Mouse (Mus musculus) neural tube, embryonic 14.5 days (tissue): ENCODE results near the gene Rab25. TPM values are rescaled to one million over a fixed set of nuclear protein-coding genes. Genes with fewer than 3 reads are reported as not detected.
A peak's percentile ranks its signal among the peaks of the same experiment; 100 is the strongest.
"Not testable (repeated sequence)": the region's sequence is repeated elsewhere in the genome, so short reads cannot be mapped to it uniquely, and the experiment has no call there.

Experiments
- ATAC-seq: fragments of 200-750 bp; cut with Nextera tagmentation; 2 replicates; pipeline ENCODE4 v1.8.0; 2017; ENCODE audit warnings: low read depth, mild to moderate bottlenecking, moderate TSS enrichment, moderate library complexity
- H3K27ac ChIP-seq: fragments of 300-500 bp; sonication (generic); 2 replicates; pipeline ENCODE4 v1.5.1; 2014; ENCODE audit warnings: low read depth, mild to moderate bottlenecking, control low read depth, low read length, moderate library complexity, mixed read lengths
- H3K27me3 ChIP-seq: fragments of 300-500 bp; sonication (generic); 2 replicates; pipeline ENCODE4 v1.6.1; 2014; ENCODE audit warnings: low read length; ENCODE audit not compliant: control insufficient read depth, insufficient read depth
- H3K36me3 ChIP-seq: fragments of 300-500 bp; sonication (generic); 2 replicates; pipeline ENCODE4 v1.6.1; 2014; ENCODE audit warnings: low read length, mixed read lengths; ENCODE audit not compliant: control insufficient read depth, insufficient read depth
- H3K4me1 ChIP-seq: fragments of 300-500 bp; sonication (generic); 2 replicates; pipeline ENCODE4 v1.6.1; 2014; ENCODE audit warnings: low read length; ENCODE audit not compliant: control insufficient read depth, insufficient read depth
- H3K4me2 ChIP-seq: fragments of 300-500 bp; sonication (generic); 2 replicates; pipeline ENCODE4 v1.6.1; 2014; ENCODE audit warnings: mild to moderate bottlenecking, low read depth, low read length, control low read depth
- H3K4me3 ChIP-seq: fragments of 300-500 bp; sonication (generic); 2 replicates; pipeline ENCODE4 v1.5.1; 2014; ENCODE audit warnings: low read depth, low read length, control low read depth, mixed read lengths
- H3K9ac ChIP-seq: fragments of 300-500 bp; sonication (generic); replicated peaks from 2 replicates; pipeline ENCODE4 v1.6.1; 2014; ENCODE audit warnings: low read depth, mild to moderate bottlenecking, control low read depth, low read length, mixed read lengths
- H3K9me3 ChIP-seq: fragments of 300-500 bp; sonication (generic); 2 replicates; pipeline ENCODE4 v1.6.1; 2016; ENCODE audit warnings: low read length; ENCODE audit not compliant: control insufficient read depth
- WGBS: fragments of 180-500 bp; shearing (Covaris S2); extraction: QIAGEN DNeasy Blood & Tissue Kit; methylation state at CpG from one replicate; pipeline ENCODE4 v1.1.7; 2014; 5-methylcytosine and 5-hydroxymethylcytosine counted together
- polyA plus RNA-seq: library from polyadenylated mRNA; unstranded; fragments of >200 nt; fragmentation: Nextera tagmentation; extraction: Ambion mirVana; gene quantifications from 2 replicates; pipeline ENCODE4 v1.2.1, GENCODE M21; 2014

The Rab25 gene
- polyA plus RNA-seq, 1 experiment from 2014 or later: not detected

DNA sequence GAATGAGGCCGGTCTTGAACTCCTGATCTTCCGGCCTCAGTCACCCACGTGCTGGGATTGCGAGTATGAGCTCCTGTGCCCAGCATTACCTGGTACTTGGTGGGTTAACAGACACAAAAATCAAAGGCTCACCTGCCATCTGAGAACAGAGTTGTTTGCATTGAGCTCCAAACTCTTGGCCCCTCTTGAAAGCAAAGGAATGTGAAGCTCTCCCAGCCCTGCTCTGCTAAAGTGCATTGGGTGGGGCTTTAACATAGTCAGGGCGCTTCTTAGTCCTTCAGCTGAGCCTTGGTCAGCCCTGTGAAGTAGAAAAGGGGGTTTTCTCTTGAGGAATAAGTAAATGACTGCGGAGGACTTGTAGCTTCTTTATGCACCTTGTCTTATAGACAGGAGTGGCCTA, 37.7 kb upstream of the Rab25 start:
- WGBS: 94% methylated on average over 6 of the region's 6 CpGs
- Histone ChIP-seq H3K27ac (no peak overlapping the region), H3K4me3 (no peak overlapping the region), H3K4me1 (no peaks in the 10 kb centered on the region; the same call in 1 of the 2 replicates), H3K9me3 (no peaks in the 10 kb centered on the region), H3K9ac (no peak overlapping the region), H3K4me2 (no peak overlapping the region), H3K36me3 (peaks cover 42% of the 10 kb centered on the region), H3K27me3 (no peaks in the 10 kb centered on the region)
- no peak for ATAC-seq

DNA sequence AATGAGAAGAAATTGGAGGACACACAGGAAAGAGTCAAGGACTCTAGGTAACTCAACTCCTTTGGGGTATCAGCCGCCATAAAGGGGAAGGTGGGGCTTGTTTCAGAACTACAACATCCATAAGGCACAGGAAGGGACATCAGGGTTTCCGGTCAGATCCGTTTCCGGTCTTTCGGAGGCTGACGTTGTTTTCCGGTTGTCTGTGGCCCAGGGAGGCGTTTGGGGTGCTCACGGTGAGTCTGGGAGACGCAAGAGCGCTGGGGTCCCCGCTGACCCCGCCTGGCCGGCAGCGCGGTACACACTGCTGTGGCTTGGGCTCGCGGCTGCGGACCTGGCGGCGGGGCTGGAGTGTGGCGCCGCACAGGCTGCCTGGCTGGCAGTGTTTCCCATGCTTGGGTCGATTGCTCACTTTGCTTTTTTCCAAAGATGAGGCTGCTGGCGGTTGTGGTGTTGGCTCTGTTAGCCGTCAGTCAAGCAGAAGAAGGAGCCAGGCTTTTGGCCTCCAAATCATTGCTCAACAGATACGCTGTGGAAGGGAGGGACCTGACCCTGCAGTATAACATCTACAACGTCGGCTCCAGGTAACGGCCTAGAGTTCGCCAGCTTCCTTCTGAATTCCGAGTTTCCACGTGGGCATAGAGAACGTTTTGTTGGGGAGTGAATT, 31.5 kb upstream of the Rab25 start:
- Histone ChIP-seq H3K36me3 (peaks cover 16% of the 10 kb centered on the region; the same call in 1 of the 2 replicates), H3K27ac (0 out of 2 replicates have a peak overlapping the region, but pooled peaks have one; percentile 34), H3K4me2 (peak overlapping the region; percentile 90), H3K4me1 (peaks cover 7% of the 10 kb centered on the region), H3K27me3 (no peaks in the 10 kb centered on the region), H3K9me3 (no peaks in the 10 kb centered on the region), H3K9ac (peak overlapping the region; percentile 82), H3K4me3 (peak overlapping the region; percentile 88)
- WGBS: under 1% methylated on average over 34 of the region's 34 CpGs
- ATAC-seq: peak; percentile 92; the same call in 1 of the 2 replicates

- peak overlapping the region; percentile 90 for H3K4me2 ChIP-seq
- H3K4me1 ChIP-seq: peaks cover 7% of the 10 kb centered on the region
- peak; percentile 12; the same call in 1 of the 2 replicates for ATAC-seq
- H3K27me3 ChIP-seq: no peaks in the 10 kb centered on the region
- H3K27ac ChIP-seq: no peak overlapping the region
- peak overlapping the region; percentile 88 for H3K4me3 ChIP-seq
- peaks cover 16% of the 10 kb centered on the region; the same call in 1 of the 2 replicates for H3K36me3 ChIP-seq
- H3K9ac ChIP-seq: no peak overlapping the region
- H3K9me3 ChIP-seq: no peaks in the 10 kb centered on the region
- WGBS: 50% methylated on average over 8 of the region's 8 CpGs
These were observed 30.7 kb upstream of the Rab25 start for GRCm38 (mm10) chr3:88578498-88579424.

- H3K36me3 ChIP-seq, H3K4me2 ChIP-seq, H3K9ac ChIP-seq, H3K9me3 ChIP-seq, ATAC-seq, H3K4me1 ChIP-seq, H3K27me3 ChIP-seq, H3K27ac ChIP-seq, H3K4me3 ChIP-seq: not testable (repeated sequence)
- WGBS: 96% methylated on average over 5 of the region's 5 CpGs
These were observed 29.7 kb upstream of the Rab25 start for GRCm38 (mm10) chr3:88577846-88578245.

DNA sequence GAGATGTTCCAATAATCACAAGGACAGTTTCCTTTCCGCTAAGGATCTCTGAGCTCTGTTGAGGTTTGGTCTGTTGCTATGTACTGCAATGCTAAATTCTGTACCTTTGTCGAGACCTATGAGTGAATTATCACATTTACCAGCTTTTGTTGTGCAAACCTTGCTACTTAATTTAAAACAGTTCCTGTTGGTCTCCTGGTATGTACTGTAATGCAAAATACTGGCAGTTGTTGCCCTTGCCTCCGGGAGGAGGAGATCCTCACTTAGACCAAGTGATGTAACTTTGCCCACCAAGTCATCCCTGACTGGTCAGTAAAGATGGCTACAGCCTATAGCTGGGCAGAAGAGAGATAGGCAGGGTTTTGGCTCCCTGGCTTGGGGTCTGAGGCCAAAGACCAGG, 27.4 kb upstream of the Rab25 start, which contains the start of gene Ssr2:
Gene Ssr2, plus strand, starts transcription at position 337 of the 400 bp plus-strand sequence.
- ATAC-seq: no peak
- whole genome bisulfite sequencing: 88% methylated on average over 3 of the region's 3 CpGs

GRCm38 (mm10) chr3:88573810-88574209, 25.7 kb upstream of the Rab25 start:
- WGBS: 94% methylated on average over 2 of the region's 2 CpGs

More for the DNA sequence above, 27.4 kb upstream of the Rab25 start, which contains the start of gene Ssr2:
- H3K27ac ChIP-seq: no peak within 1 kb of the TSS
- H3K4me2 ChIP-seq: no peak within 1 kb of the TSS
- H3K4me1 ChIP-seq: peaks cover 5% of the 10 kb centered on the region
- no peaks in the 10 kb centered on the region for H3K27me3 ChIP-seq
- H3K9me3 ChIP-seq: no peaks in the 10 kb centered on the region
- H3K4me3 ChIP-seq: no peak within 1 kb of the TSS
- H3K9ac ChIP-seq: no peak within 1 kb of the TSS
- H3K36me3 ChIP-seq: no peaks in the 10 kb centered on the region

DNA sequence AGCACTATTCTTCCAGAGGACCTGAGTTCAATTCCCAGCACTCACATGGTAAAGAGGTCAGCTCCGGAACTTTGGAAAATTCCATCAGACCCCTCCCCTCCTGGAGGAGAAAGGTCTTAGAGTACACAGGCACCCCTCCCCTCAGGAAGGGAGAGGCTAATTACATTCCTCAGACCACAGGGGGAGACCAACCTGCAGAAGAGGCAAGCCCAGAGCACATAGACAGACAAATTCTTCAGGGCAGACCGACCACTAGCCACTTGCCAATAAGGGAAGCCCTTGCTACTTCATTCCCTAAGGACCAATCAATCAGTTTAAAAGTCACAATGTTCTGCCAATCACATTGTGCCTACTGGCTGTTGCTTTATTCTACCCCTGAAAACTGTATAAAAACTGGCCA, 24.7 kb upstream of the Rab25 start:
- no peak overlapping the region for H3K9ac ChIP-seq
- H3K27me3 ChIP-seq: no peaks in the 10 kb centered on the region
- no peak overlapping the region for H3K27ac ChIP-seq
- 74% methylated on average over 2 of the region's 2 CpGs for WGBS
- H3K9me3 ChIP-seq: no peaks in the 10 kb centered on the region
- no peak overlapping the region for H3K4me3 ChIP-seq
- H3K4me1 ChIP-seq: no peaks in the 10 kb centered on the region
- peaks cover 17% of the 10 kb centered on the region for H3K36me3 ChIP-seq
- ATAC-seq: no peak
- no peak overlapping the region for H3K4me2 ChIP-seq

More at GRCm38 (mm10) chr3:88573810-88574209, 25.7 kb upstream of the Rab25 start:
- Histone ChIP-seq H3K27ac (no peak overlapping the region), H3K36me3 (peaks cover 8% of the 10 kb centered on the region; the same call in 1 of the 2 replicates), H3K4me3 (no peak overlapping the region), H3K9me3 (no peaks in the 10 kb centered on the region), H3K27me3 (no peaks in the 10 kb centered on the region), H3K4me2 (no peak overlapping the region), H3K9ac (no peak overlapping the region), H3K4me1 (no peaks in the 10 kb centered on the region)
- no peak for ATAC-seq

DNA sequence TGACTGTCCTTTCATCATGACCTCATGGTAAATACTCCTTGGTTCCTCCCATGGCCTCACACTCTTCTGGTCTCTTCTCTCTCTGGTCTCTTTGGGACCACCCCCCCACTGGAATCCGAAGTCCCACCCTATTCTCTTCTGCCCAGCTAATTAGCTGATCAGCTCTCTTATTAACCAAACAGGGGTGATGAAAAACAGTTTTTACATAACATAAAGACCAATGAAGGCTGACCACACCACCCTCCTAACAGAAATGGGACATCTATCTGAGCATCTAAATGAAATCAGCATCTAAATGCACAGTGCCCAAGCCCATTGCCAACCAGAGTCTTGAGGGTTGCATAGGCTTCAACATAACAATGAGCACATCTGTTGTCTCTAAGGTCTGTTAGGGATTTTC, 23.8 kb upstream of the Rab25 start:
- Histone ChIP-seq H3K36me3 (peaks cover 24% of the 10 kb centered on the region), H3K4me3 (no peak overlapping the region), H3K4me2 (no peak overlapping the region), H3K9ac (no peak overlapping the region), H3K27ac (no peak overlapping the region), H3K9me3 (no peaks in the 10 kb centered on the region), H3K27me3 (no peaks in the 10 kb centered on the region), H3K4me1 (no peaks in the 10 kb centered on the region)
- ATAC-seq: no peak
- WGBS: 75% methylated on average over 1 of the region's 1 CpGs

- no peak for ATAC-seq
- no peak overlapping the region for H3K4me3 ChIP-seq
- no peaks in the 10 kb centered on the region for H3K4me1 ChIP-seq
- no peaks in the 10 kb centered on the region for H3K9me3 ChIP-seq
- no peak overlapping the region for H3K9ac ChIP-seq
- H3K4me2 ChIP-seq: no peak overlapping the region
- no peak overlapping the region for H3K27ac ChIP-seq
- 98% methylated on average over 10 of the region's 10 CpGs for WGBS
- H3K27me3 ChIP-seq: no peaks in the 10 kb centered on the region
- H3K36me3 ChIP-seq: peaks cover 37% of the 10 kb centered on the region
These were observed 22.2 kb upstream of the Rab25 start for GRCm38 (mm10) chr3:88570341-88570740.
